Mouse (Mus musculus) cortical plate, adult 2 months (tissue): ENCODE results near the gene Syndig1. TPM values are rescaled to one million over a fixed set of nuclear protein-coding genes. Genes with fewer than 3 reads are reported as not detected.

ENCODE experiments used
- H3K27ac ChIP-seq: fragments of 200-500 bp; 2 replicates; pipeline ENCODE4 v1.5.1; 2012; ENCODE audit warnings: low read length, control low read depth, inconsistent platforms; ENCODE audit not compliant: insufficient read depth
- H3K4me1 ChIP-seq: fragments of 200-500 bp; 2 replicates; pipeline ENCODE4 v1.6.1; 2011; ENCODE audit warnings: low read length; ENCODE audit not compliant: control insufficient read depth, insufficient read depth
- H3K4me3 ChIP-seq: fragments of 200-500 bp; 2 replicates; pipeline ENCODE4 v1.5.1; 2011; ENCODE audit warnings: mild to moderate bottlenecking, low read length, control low read depth; ENCODE audit not compliant: insufficient read depth
- CTCF ChIP-seq: fragments of 200-500 bp; IDR thresholded peaks from 2 replicates; pipeline ENCODE4 v1.5.1; 2011; ENCODE audit warnings: mild to moderate bottlenecking, control low read depth, low read length; ENCODE audit not compliant: insufficient read depth; ENCODE audit errors: extremely low read depth
- POLR2A ChIP-seq: fragments of 200-500 bp; IDR thresholded peaks from 2 replicates; pipeline ENCODE4 v1.6.1; 2011; ENCODE audit warnings: mild to moderate bottlenecking, low read length, control low read depth; ENCODE audit not compliant: insufficient read depth; ENCODE audit errors: extremely low read depth
- polyA plus RNA-seq: library from polyadenylated mRNA; depleted of rRNA; stranded (reverse); fragments of >200 nt; gene quantifications from 2 replicates; pipeline ENCODE4 v1.2.3, GENCODE M21; 2012

Syndig1 gene
- polyA plus RNA-seq, 1 experiment = 58.3 TPM

GRCm38 (mm10) chr2:149830536-149831458 is 1.8 kb downstream of the Syndig1 start, which contains the start of gene C530025M09Rik:
TSS of gene C530025M09Rik (minus strand) at chr2:149831213.
- peak within 1 kb of the TSS; percentile 67 for H3K4me3 ChIP-seq
- TF ChIP-seq POLR2A = no peak
- no peak for TF ChIP-seq CTCF
- H3K27ac ChIP-seq = peak within 1 kb of the TSS; percentile 55
- H3K4me1 ChIP-seq = peaks cover 2% of the 10 kb centered on the region; the same call in 1 of the 2 replicates

GRCm38 (mm10) chr2:149831459-149832245 is 2.6 kb downstream of the Syndig1 start:
- Histone ChIP-seq H3K4me1 (peaks cover 3% of the 10 kb centered on the region), H3K4me3 (peak overlapping the region; percentile 67), H3K27ac (peak overlapping the region; percentile 55)
- no peak for TF ChIP-seq CTCF
- 0 out of 2 replicates have a peak, but pooled peaks have one; percentile 25 for TF ChIP-seq POLR2A

GRCm38 (mm10) chr2:149832301-149832700 is 3.3 kb downstream of the Syndig1 start:
- Histone ChIP-seq H3K4me3 (peak overlapping the region; percentile 67), H3K27ac (no peak overlapping the region), H3K4me1 (peaks cover 6% of the 10 kb centered on the region)
- no peak for TF ChIP-seq CTCF
- TF ChIP-seq POLR2A = no peak

- TF ChIP-seq POLR2A = no peak
- TF ChIP-seq CTCF = no peak
- Histone ChIP-seq H3K4me1 (peaks cover 6% of the 10 kb centered on the region; the same call in 1 of the 2 replicates), H3K4me3 (no peak overlapping the region), H3K27ac (no peak overlapping the region)
Observed at GRCm38 (mm10) chr2:149835091-149835490, 6.1 kb downstream of the Syndig1 start.

- peaks cover 6% of the 10 kb centered on the region; the same call in 1 of the 2 replicates for H3K4me1 ChIP-seq
- H3K4me3 ChIP-seq = no peak overlapping the region
- no peak overlapping the region for H3K27ac ChIP-seq
- TF ChIP-seq CTCF (no peak), POLR2A (no peak)
Observed at GRCm38 (mm10) chr2:149836471-149837135, 7.6 kb downstream of the Syndig1 start.

GRCm38 (mm10) chr2:149839666-149840065 is 10.7 kb downstream of the Syndig1 start:
- H3K27ac ChIP-seq = no peak overlapping the region
- H3K4me3 ChIP-seq = no peak overlapping the region
- peaks cover 6% of the 10 kb centered on the region; the same call in 1 of the 2 replicates for H3K4me1 ChIP-seq
- no peak for TF ChIP-seq CTCF

- TF ChIP-seq CTCF (no peak), POLR2A (no peak)
- no peak overlapping the region for H3K4me3 ChIP-seq
- no peak overlapping the region for H3K27ac ChIP-seq
- H3K4me1 ChIP-seq = peaks cover 2% of the 10 kb centered on the region; the same call in 1 of the 2 replicates
Observed at GRCm38 (mm10) chr2:149844575-149844974, 15.6 kb downstream of the Syndig1 start.

GRCm38 (mm10) chr2:149848778-149849177 is 19.8 kb downstream of the Syndig1 start:
- H3K27ac ChIP-seq = no peak overlapping the region
- no peak for TF ChIP-seq CTCF
- no peak for TF ChIP-seq POLR2A
- no peak overlapping the region for H3K4me3 ChIP-seq
- peaks cover 2% of the 10 kb centered on the region; the same call in 1 of the 2 replicates for H3K4me1 ChIP-seq

GRCm38 (mm10) chr2:149861002-149861401 is 32.0 kb downstream of the Syndig1 start:
- H3K27ac ChIP-seq = no peak overlapping the region
- H3K4me3 ChIP-seq = no peak overlapping the region
- 0 out of 2 replicates have a peak, but pooled peaks cover 1% of the 10 kb centered on the region for H3K4me1 ChIP-seq
- no peak for TF ChIP-seq CTCF
